Mouse (Mus musculus): ENCODE measurements at regions not wholly inside any gene's neighbourhood (a gene's known extent, or its start where the extent isn't known, plus 50 kb on each side); places are given as distances from the start of the nearest gene placed in this dataset.
A peak's percentile ranks its signal among the peaks of the same experiment; 100 is the strongest.

DNA sequence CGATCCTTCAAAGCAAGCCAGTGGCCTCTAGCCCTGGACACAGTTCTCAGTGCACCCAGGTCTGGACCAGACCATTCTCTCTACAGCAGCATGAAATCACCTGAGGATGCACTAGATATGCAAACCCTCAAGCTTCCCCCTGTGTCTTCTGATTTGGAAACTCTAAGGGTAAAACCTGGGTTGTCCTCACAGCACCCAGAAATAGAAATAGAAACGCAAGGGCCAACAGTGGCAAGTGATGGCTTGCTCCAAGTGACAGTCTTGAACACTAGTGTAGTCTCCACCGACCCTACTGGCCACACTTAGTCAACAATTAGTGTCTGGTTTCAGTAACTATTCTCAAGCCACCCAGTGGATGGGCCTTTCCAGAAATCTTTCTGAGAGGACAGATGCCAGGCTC lies 215.2 kb upstream of the Spdye4c start:
- Histone ChIP-seq H3K4me3 (ENCODE audit: low read length) (no peak overlapping the region), H3K27ac (ENCODE audit: low read depth, low read length) (no peak overlapping the region), H3K36me3 (ENCODE audit: control insufficient read depth, insufficient read depth, low read length) (no peaks in the 10 kb centered on the region), H3K9me3 (ENCODE audit: control insufficient read depth, low read length) (no peaks in the 10 kb centered on the region), H3K4me1 (ENCODE audit: control insufficient read depth, insufficient read depth, low read depth, low read length) (peaks cover 13% of the 10 kb centered on the region), H3K9ac (ENCODE audit: low read depth, low read length) (no peak overlapping the region), H3K27me3 (replicated peaks; ENCODE audit: control insufficient read depth, insufficient read depth, low read length) (no peaks in the 10 kb centered on the region), H3K4me2 (ENCODE audit: low read length) (no peak overlapping the region)
- 91% methylated on average over 3 of the region's 3 CpGs for WGBS
- ATAC-seq: no peak

DNA sequence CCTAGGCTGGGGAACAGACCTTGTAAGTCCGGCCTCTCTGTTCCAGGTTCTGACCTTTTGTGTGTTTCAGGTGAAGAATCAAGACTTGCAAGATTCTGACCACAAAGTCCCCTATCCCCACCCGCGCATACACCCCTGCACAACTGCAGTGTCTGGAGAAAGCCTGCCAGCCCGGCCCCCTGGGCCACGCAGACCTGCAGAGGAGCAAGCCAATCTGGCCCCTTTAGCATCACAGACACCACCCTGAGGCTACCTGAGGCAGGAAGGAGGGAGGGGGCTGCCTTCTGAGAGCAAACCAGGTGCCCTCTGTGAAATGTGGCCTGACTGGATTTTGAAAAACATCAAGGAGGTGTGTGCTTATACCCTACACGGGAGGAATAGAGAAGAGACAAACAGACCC lies 213.8 kb upstream of the Spdye4c start:
- no peak overlapping the region for H3K9ac ChIP-seq (ENCODE audit: low read depth, low read length)
- peaks cover 13% of the 10 kb centered on the region for H3K4me1 ChIP-seq (ENCODE audit: control insufficient read depth, insufficient read depth, low read depth, low read length)
- no peak overlapping the region for H3K4me3 ChIP-seq (ENCODE audit: low read length)
- no peak for ATAC-seq
- H3K36me3 ChIP-seq (ENCODE audit: control insufficient read depth, insufficient read depth, low read length): no peaks in the 10 kb centered on the region
- no peaks in the 10 kb centered on the region for H3K27me3 ChIP-seq (replicated peaks; ENCODE audit: control insufficient read depth, insufficient read depth, low read length)
- H3K27ac ChIP-seq (ENCODE audit: low read depth, low read length): no peak overlapping the region
- no peak overlapping the region for H3K4me2 ChIP-seq (ENCODE audit: low read length)
- 78% methylated on average over 6 of the region's 6 CpGs for WGBS
- H3K9me3 ChIP-seq (ENCODE audit: control insufficient read depth, low read length): no peaks in the 10 kb centered on the region

DNA sequence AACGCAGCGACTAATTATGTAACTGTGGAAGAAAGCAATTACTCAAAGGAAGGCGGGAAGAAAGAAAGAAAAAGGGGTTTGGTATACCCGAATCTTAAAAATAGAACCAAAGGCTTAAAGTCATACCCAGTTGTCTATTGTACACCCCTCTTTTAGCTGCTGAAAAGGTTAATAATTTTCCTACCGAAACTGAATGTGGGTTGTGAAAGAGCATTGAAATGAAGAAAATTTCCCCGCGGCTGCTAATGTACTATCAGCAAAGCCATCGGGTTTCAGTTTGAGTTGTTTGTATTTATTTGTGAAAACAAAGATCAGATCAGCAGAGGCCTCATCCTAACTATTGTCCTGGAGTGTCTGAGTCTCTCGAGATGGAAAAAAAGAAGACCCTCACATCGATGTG lies 213.3 kb upstream of the Spdye4c start:
- Histone ChIP-seq H3K4me3 (ENCODE audit: low read length) (no peak overlapping the region), H3K9me3 (ENCODE audit: control insufficient read depth, low read length) (no peaks in the 10 kb centered on the region), H3K27me3 (replicated peaks; ENCODE audit: control insufficient read depth, insufficient read depth, low read length) (no peaks in the 10 kb centered on the region), H3K4me1 (ENCODE audit: control insufficient read depth, insufficient read depth, low read depth, low read length) (peaks cover 13% of the 10 kb centered on the region), H3K9ac (ENCODE audit: low read depth, low read length) (no peak overlapping the region), H3K27ac (ENCODE audit: low read depth, low read length) (no peak overlapping the region), H3K36me3 (ENCODE audit: control insufficient read depth, insufficient read depth, low read length) (no peaks in the 10 kb centered on the region), H3K4me2 (ENCODE audit: low read length) (no peak overlapping the region)
- WGBS: 78% methylated on average over 10 of the region's 10 CpGs
- no peak for ATAC-seq

GRCm38 (mm10) chr2:128378456-128378855 lies 212.6 kb upstream of the Spdye4c start:
- Histone ChIP-seq H3K4me1 (ENCODE audit: control insufficient read depth, insufficient read depth, low read depth, low read length) (peaks cover 10% of the 10 kb centered on the region), H3K27ac (ENCODE audit: low read depth, low read length) (no peak overlapping the region), H3K9me3 (ENCODE audit: control insufficient read depth, low read length) (no peaks in the 10 kb centered on the region), H3K36me3 (ENCODE audit: control insufficient read depth, insufficient read depth, low read length) (no peaks in the 10 kb centered on the region), H3K4me2 (ENCODE audit: low read length) (no peak overlapping the region), H3K4me3 (ENCODE audit: low read length) (no peak overlapping the region), H3K9ac (ENCODE audit: low read depth, low read length) (no peak overlapping the region), H3K27me3 (replicated peaks; ENCODE audit: control insufficient read depth, insufficient read depth, low read length) (no peaks in the 10 kb centered on the region)
- ATAC-seq: no peak
- WGBS: 77% methylated on average over 7 of the region's 7 CpGs

GRCm38 (mm10) chr2:128379151-128379550 lies 211.9 kb upstream of the Spdye4c start:
- no peak overlapping the region for H3K27ac ChIP-seq (ENCODE audit: low read depth, low read length)
- no peak for ATAC-seq
- no peak overlapping the region for H3K4me3 ChIP-seq (ENCODE audit: low read length)
- peaks cover 4% of the 10 kb centered on the region for H3K4me1 ChIP-seq (ENCODE audit: control insufficient read depth, insufficient read depth, low read depth, low read length)
- H3K27me3 ChIP-seq (replicated peaks; ENCODE audit: control insufficient read depth, insufficient read depth, low read length): no peaks in the 10 kb centered on the region
- H3K4me2 ChIP-seq (ENCODE audit: low read length): no peak overlapping the region
- no peaks in the 10 kb centered on the region for H3K9me3 ChIP-seq (ENCODE audit: control insufficient read depth, low read length)
- WGBS: 68% methylated on average over 8 of the region's 8 CpGs
- no peaks in the 10 kb centered on the region for H3K36me3 ChIP-seq (ENCODE audit: control insufficient read depth, insufficient read depth, low read length)
- no peak overlapping the region for H3K9ac ChIP-seq (ENCODE audit: low read depth, low read length)

DNA sequence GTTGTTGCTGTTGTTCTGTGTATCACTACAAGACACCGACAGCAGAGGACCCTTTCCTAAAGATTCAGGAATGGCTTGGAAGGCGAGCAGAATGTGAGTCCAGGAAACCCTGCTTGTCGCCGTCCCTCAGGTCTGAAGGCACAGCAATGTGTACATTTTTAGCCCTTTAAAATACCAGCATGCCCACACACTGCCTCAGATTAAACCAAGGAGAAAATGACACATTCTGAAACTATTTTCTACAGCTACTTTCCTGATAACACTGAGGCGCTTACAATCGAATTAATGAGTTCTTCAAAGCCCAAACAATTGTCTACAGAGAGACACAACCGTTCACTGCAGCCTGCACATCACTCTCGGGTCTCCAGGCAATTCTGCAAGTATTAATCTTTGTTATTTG lies 211.5 kb upstream of the Spdye4c start:
- Histone ChIP-seq H3K4me2 (ENCODE audit: low read length) (no peak overlapping the region), H3K9me3 (ENCODE audit: control insufficient read depth, low read length) (no peaks in the 10 kb centered on the region), H3K27ac (ENCODE audit: low read depth, low read length) (no peak overlapping the region), H3K36me3 (ENCODE audit: control insufficient read depth, insufficient read depth, low read length) (no peaks in the 10 kb centered on the region), H3K27me3 (replicated peaks; ENCODE audit: control insufficient read depth, insufficient read depth, low read length) (no peaks in the 10 kb centered on the region), H3K9ac (ENCODE audit: low read depth, low read length) (no peak overlapping the region), H3K4me1 (ENCODE audit: control insufficient read depth, insufficient read depth, low read depth, low read length) (peaks cover 4% of the 10 kb centered on the region), H3K4me3 (ENCODE audit: low read length) (no peak overlapping the region)
- ATAC-seq: no peak
- WGBS: 38% methylated on average over 8 of the region's 8 CpGs

DNA sequence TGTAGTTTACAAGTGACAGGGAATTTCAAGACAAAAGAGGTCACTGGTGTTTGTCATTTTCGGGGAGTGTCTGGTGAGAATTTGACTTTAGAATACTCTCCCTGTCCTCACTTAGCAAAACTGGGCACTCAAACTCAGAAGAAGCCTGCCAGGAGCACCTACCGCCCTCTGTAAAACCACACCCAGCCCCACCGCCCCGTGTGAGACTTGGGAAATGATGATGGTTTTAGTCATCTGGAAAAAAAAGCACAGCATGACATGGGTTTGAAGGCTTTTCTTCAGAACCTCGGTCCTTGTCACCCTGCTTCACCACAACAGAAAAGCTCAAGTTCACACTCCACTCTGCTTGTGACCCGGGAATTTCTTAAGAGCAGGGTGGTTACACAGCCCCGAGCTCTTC lies 210.4 kb upstream of the Spdye4c start:
- H3K36me3 ChIP-seq (ENCODE audit: control insufficient read depth, insufficient read depth, low read length): no peaks in the 10 kb centered on the region
- H3K4me1 ChIP-seq (ENCODE audit: control insufficient read depth, insufficient read depth, low read depth, low read length): peaks cover 4% of the 10 kb centered on the region
- H3K27me3 ChIP-seq (replicated peaks; ENCODE audit: control insufficient read depth, insufficient read depth, low read length): no peaks in the 10 kb centered on the region
- H3K27ac ChIP-seq (ENCODE audit: low read depth, low read length): no peak overlapping the region
- peak overlapping the region; percentile 14; the same call in 1 of the 2 replicates for H3K4me2 ChIP-seq (ENCODE audit: low read length)
- H3K4me3 ChIP-seq (ENCODE audit: low read length): no peak overlapping the region
- H3K9me3 ChIP-seq (ENCODE audit: control insufficient read depth, low read length): no peaks in the 10 kb centered on the region
- no peak for ATAC-seq
- no peak overlapping the region for H3K9ac ChIP-seq (ENCODE audit: low read depth, low read length)
- 26% methylated on average over 7 of the region's 7 CpGs for WGBS

- no peaks in the 10 kb centered on the region for H3K9me3 ChIP-seq (ENCODE audit: control insufficient read depth, low read length)
These were observed 209.3 kb upstream of the Spdye4c start for GRCm38 (mm10) chr2:128381684-128382205.

DNA sequence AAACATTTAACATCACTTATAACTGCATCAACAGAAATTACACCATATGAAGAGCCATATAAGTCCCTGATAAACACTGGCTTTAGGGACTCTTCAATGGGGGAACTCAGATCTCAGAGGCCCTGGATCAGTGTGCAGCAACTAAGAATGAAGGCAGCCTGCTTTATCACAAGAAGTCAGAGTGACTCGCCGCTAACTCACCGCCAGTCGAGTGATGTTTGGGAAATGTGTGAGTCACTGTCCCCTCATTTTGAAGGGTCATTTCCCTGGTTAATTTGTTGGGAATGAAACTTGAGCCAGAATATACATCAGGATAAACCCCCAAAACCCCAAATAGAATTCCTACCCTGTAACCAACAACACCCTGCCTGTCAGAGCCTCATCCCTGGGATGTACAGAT lies 208.5 kb upstream of the Spdye4c start:
- Histone ChIP-seq H3K36me3 (ENCODE audit: control insufficient read depth, insufficient read depth, low read length) (no peaks in the 10 kb centered on the region), H3K27ac (ENCODE audit: low read depth, low read length) (no peak overlapping the region), H3K27me3 (replicated peaks; ENCODE audit: control insufficient read depth, insufficient read depth, low read length) (no peaks in the 10 kb centered on the region), H3K9me3 (ENCODE audit: control insufficient read depth, low read length) (no peaks in the 10 kb centered on the region), H3K4me3 (ENCODE audit: low read length) (no peak overlapping the region), H3K4me1 (ENCODE audit: control insufficient read depth, insufficient read depth, low read depth, low read length) (peaks cover 4% of the 10 kb centered on the region), H3K9ac (ENCODE audit: low read depth, low read length) (no peak overlapping the region), H3K4me2 (ENCODE audit: low read length) (no peak overlapping the region)
- WGBS: 79% methylated on average over 4 of the region's 4 CpGs
- ATAC-seq: no peak

More at GRCm38 (mm10) chr2:128381684-128382205, 209.3 kb upstream of the Spdye4c start:
- Histone ChIP-seq H3K4me1 (ENCODE audit: control insufficient read depth, insufficient read depth, low read depth, low read length) (peaks cover 4% of the 10 kb centered on the region), H3K4me3 (ENCODE audit: low read length) (no peak overlapping the region), H3K27me3 (replicated peaks; ENCODE audit: control insufficient read depth, insufficient read depth, low read length) (no peaks in the 10 kb centered on the region), H3K36me3 (ENCODE audit: control insufficient read depth, insufficient read depth, low read length) (no peaks in the 10 kb centered on the region), H3K4me2 (ENCODE audit: low read length) (no peak overlapping the region), H3K27ac (ENCODE audit: low read depth, low read length) (no peak overlapping the region), H3K9ac (ENCODE audit: low read depth, low read length) (no peak overlapping the region)
- no peak for ATAC-seq
- WGBS: 81% methylated on average over 5 of the region's 5 CpGs

- Histone ChIP-seq H3K9me3 (ENCODE audit: control insufficient read depth, low read length) (no peaks in the 10 kb centered on the region), H3K27ac (ENCODE audit: low read depth, low read length) (no peak overlapping the region), H3K9ac (ENCODE audit: low read depth, low read length) (no peak overlapping the region), H3K27me3 (replicated peaks; ENCODE audit: control insufficient read depth, insufficient read depth, low read length) (no peaks in the 10 kb centered on the region), H3K4me1 (ENCODE audit: control insufficient read depth, insufficient read depth, low read depth, low read length) (peaks cover 7% of the 10 kb centered on the region), H3K4me2 (ENCODE audit: low read length) (no peak overlapping the region), H3K36me3 (ENCODE audit: control insufficient read depth, insufficient read depth, low read length) (no peaks in the 10 kb centered on the region), H3K4me3 (ENCODE audit: low read length) (no peak overlapping the region)
- 69% methylated on average over 10 of the region's 10 CpGs for WGBS
- no peak for ATAC-seq
These were observed 206.4 kb upstream of the Spdye4c start for GRCm38 (mm10) chr2:128384612-128385011.
